Mouse (Mus musculus) gastrocnemius, adult 8-10 months (tissue): Measurements from ENCODE around the gene Cd3e. TPM values are rescaled to one million over a fixed set of nuclear protein-coding genes. Genes with fewer than 3 reads are reported as not detected.
"Not testable (repeated sequence)": the region's sequence is repeated elsewhere in the genome, so short reads cannot be mapped to it uniquely, and the experiment has no call there.

Source experiments
- DNase-seq, 2 experiments: peaks; one replicate each; pipeline ENCODE4 v3.0.0; 2022; ENCODE audit warnings: low spot score in 2 of 2
- total RNA-seq, 4 experiments: library from RNA; stranded (reverse); gene quantifications; 2 replicates each; pipeline ENCODE4 v1.2.4; 2022

Cd3e gene
- not detected for total RNA-seq

DNA sequence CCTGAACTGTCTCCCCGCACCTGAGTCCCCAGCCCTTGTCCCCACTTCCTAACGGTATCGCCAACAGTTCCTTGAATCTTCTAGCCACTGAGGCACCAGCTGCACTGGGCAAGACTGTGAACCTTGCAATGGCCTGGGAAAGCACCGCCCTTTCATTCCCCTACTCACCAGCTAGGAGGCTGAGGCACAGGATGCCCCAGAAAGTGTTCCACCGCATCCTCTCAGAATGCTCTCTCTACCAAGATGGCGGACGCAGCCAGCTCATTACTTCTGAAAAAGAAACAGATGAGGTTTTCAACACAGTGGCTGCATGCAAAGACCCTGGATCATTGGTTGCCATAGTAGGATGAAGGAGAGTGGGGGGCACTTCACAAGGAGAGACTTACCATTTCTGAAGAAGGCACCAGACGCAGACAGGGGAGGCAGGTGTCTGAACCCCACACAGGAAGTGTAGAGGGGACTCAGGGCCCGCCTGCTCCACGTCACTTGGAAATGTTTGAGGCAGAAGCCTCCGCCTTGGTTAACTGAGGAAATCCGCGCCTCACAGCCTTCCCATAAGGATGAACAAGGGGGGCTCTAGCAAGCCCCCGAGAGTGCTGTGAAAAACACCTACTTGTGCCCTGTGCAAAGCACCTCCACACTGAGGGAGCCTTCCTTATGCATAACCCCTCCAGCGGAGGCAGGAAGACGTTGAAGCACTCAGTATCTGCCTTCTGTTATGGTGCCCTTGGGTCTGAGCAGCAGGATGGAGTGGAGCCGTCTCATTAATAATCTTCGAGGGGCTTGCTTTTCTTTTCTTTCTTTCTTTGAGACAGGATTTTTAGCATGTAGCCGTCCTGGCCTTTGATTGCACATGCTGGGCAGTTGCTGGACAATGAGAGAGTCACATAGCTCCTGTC lies at the start of gene Cd3e:
TSS of gene Cd3e (minus strand) at position 448 of the 899 bp plus-strand sequence.
- no peak for DNase-seq

DNA sequence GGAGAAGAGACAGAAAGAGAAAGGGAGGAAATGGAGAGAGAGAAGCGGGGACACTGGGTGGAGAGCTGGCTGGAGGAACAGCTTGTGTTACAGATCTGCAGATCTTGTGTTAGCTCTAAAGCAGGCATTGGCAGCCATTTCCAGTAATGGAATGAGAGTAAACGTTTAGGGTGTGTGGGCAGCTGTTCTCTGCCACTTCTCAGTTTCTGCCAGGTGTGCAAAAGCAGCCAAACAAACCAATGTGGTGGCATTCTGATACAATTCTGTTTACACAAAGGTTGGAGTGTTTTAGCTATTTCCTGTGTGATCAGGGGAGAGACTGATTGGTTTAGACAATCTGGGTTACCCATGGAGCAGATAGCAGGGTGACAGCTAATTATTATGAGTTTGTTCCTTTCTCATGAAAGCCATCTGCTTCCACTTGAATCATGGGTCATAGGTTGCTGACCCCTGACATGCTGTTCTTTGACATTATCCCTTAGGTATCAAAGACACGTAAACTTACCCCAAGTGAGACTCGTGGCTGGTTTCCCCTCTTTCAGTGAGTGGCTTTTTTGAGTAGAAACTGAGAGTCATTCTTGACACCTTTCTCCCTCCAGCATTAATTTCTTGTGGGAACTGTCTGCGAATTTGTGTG lies 49.0 kb upstream of the Cd3e start:
- no peak for DNase-seq

DNA sequence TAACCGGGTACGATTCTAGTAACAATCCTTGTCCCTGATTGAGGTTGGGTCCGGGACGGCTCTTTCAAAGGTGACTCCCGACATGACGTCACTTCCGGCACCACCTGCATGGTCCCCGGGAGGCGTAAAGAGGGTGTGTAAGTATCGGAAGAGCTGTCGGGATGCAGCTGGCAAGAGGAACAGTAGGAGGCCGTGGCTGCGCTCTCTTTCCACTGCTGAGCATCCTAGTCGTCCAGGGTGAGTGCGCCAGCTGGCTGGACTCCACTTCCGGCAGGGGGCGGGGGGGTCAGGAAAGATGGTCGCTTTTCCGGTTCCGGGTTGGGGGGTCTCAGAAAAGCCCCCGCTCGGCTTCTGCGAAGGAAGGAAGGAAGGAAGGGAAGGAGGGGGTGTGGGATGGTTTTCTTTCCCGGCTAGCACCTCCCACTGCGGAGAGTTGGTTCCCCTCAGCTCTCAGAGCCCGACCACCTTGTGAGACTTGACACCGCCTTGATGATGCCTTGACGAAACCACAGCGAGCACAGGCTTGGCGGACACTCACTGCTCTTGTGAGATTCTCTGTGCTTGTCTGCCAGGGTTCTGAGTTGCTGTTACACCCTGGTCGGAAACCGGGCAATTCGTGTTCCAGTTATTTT lies 45.8 kb upstream of the Cd3e start, which contains the start of gene Mpzl3:
TSS of gene Mpzl3 (plus strand) at position 105 of the 632 bp plus-strand sequence.
- peak; percentile 68 to 72 for DNase-seq

DNA sequence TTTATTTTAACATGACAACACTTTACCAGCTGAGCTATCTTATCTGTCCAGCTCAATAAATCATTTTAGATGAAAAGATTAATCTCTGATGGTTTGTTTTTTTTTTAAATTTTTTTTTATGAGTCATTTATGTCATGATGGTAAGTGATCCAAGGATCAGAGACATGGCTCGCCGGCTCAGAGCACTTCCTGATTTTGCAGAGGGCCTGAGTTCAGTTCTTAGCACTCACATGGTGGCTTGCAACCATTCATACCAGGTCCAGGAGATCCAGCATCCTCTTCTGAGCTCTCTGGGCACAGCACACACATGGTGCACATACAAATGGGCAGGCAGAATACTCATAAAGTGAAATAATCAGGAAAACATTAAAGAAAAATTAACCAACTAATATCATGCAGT lies 40.9 kb upstream of the Cd3e start:
- DNase-seq = no peak

DNA sequence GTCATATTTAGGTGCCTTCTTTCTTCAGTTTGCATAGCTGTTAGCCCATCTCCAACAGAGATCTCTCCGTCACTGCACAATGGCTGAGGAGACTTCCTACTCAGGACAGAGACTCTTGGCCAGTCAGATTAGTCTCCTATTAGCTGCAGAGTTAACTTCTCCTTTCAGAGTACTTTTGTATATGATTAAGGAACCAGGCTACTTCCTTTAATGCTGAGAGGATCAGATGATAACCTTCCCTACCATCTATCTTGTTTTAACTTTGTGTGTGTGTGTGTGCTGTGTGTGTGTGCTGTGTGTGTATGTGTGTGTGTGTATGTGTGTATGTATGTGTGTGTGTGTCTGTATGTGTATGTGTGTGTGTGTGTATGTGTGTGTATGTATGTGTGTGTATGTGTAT lies 40.3 kb upstream of the Cd3e start:
- DNase-seq = no peak

DNA sequence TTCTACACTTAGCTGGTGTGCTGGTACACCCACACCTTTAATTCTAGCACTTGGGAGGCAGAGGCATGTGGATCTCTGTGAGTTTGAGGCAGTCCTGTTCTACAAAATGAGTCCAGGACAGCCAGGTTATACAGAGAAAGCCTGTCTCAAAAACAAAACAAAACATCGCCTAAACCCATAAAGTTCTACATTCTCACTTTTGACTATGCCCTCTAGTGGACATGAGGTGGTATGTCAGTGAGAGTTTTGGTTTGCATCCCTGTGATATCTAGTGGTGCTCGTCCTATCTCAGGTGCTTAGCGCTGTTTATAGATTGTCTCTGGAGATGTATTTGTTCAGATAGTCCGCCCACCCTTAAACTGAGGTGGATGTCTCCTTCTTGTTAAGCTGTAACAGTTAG lies 39.1 kb upstream of the Cd3e start:
- DNase-seq = no peak

DNA sequence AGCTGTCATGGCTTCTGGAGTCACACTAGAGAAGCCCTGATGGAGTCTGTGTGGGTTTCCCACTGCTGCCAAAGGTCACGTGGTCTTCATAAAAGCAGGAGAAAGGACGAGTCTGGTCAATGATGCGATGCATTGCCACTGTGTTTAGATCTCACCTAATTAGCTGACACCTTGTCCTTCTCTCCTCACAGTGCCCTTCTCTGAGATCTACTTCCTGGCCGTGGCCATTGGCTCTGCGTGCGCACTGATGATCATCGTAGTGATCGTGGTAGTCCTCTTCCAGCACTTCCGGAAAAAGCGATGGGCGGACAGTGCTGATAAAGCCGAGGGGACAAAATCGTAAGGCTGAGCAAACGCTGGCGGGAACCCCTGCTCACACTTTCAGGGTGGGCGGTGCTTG lies 37.5 kb upstream of the Cd3e start:
- DNase-seq = no peak

DNA sequence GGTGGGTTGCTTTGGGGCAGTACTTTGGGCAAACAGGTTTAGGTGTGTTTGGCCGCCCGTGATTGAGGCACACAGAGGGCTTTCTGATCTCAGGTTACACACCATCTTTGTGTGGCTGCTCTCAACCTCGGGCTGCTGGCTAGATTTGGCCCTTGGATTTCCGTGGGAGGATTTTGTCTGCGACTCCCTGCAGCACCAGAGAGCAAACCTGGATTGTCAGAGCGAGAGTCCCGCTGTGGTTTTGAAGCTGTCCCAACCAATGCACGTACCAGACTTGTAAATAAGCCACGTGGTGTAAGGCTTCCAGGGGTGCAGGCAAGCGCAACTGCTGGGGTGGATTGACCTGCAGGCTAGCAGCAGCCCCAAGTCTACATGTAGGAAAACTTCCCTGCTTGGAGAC lies 33.5 kb upstream of the Cd3e start:
- DNase-seq = no peak

DNA sequence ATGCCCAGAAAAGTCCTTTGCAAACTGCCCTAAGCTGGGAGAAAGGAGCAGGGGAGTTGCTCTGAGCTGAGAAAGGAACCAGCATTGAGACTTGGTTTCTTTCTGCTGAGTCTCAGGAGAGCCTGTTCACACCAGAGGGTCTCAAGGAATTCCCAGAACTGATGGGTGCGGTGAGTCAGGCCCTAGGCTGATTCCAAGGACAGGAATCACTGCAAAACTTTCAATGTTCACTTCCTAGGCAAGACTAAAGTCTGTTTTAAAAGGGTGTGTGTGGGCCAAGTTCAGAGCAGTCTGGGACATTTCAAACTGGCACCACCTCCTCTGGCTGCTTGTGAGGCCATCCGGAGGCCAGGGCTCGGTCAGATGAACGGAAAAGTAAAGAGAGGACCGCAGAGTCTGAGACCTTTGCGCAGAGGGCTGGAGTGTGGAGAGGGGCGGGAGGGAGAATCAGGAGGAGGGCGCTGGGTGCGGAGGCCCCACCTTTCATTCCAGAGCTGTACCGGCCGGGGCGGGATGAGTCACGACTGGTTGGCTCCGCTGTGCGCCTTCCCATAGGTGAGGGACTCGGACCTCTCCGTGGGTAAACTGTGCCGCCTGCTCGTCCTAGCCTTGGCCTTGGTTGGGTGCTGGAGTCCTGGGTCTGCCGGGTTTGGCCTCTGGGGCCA lies 32.8 kb upstream of the Cd3e start:
- no peak for DNase-seq

DNA sequence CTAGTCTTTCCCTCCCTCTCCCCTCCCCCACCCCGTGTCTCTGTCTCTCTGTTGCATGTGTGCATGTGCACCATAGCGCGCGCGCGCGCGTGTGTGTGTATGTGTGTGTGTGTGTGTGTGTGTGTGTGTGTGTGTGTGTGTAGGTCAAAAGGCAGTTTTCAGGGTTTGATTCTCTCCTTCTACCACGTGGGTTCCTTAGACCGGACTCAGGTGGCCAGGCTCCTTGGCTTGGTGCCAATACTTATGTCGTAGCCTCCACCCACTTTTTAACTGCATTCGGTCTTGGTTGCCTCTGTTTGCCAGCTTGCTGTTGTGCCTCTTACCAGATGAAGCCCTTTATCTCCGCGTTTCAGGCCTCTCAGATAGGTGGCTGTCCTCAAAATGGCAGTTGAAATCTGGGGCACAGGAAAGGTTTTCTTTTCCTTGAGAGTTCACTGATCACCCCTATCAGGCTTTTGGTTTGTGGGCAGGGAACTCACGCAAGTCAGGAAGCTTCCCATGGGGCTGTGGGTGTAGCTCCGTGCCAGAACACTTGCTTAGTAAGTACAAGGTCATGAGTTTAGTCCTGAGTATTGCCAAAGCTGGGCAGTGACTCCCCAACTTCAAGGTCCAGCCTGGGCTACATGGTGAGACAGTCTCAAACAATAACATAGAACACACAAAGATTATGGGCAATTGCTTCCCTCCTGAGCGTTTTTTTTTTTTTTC lies 31.9 kb upstream of the Cd3e start:
- DNase-seq = no peak

DNA sequence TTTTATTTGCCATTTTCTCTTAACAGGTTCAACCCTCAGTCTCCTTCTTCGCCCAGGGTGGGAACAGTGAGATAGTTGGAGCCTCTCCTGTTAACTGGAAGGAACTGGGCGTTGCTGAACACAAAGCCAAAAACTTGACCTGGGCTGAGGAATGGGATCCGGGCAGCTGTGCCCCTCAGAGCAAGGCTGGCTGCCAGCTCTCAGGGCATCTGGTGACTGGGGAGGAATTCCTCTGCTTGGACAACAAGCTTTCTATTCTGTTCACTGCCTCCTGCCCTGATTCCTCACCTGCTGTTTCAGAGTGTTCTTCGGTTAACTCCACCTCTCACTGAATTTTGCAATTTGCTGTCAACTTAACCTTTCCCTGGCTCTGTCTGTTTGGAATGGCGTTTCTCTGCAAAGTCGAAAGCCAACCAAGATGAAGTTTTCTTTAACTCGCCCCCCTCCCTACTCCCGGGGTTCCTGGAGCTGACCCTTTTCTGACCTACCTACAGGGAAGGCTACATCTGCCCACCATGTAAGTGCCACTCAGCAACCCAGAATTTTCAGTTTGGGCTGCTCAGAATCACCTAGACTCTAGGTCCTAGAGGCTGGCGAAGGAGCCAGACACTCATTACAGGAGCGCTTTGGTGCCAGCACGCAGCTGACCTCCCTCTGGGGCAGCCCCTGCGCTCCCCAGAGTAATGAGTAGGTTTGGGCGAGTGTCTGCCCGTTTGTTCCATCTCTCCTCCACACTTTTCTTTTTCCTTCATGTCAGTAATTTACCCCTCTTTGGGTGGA lies 30.8 kb upstream of the Cd3e start:
- DNase-seq = no peak

DNA sequence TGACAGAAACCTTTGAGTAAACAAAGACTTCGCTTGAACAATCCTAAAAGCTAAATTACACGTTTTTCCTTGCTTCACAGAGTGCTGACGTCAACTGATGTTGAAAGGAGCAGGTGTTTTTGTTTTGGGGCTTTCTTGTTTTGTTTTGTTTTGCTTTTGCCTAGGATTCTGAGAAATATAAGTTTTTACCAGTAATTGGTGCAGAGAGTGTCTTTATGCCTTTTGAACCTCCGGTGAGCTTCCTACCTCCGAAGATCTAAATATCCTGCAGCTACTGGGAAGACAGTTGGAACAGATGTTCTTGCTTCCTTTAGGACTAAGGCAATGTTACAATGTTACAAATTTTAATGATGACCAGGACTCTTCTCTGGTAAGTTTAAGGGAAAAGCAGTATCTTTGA lies 30.1 kb upstream of the Cd3e start, which contains the start of gene Mpzl2:
TSS of gene Mpzl2 (plus strand) at position 301 of the 400 bp plus-strand sequence.
- DNase-seq = no peak

DNA sequence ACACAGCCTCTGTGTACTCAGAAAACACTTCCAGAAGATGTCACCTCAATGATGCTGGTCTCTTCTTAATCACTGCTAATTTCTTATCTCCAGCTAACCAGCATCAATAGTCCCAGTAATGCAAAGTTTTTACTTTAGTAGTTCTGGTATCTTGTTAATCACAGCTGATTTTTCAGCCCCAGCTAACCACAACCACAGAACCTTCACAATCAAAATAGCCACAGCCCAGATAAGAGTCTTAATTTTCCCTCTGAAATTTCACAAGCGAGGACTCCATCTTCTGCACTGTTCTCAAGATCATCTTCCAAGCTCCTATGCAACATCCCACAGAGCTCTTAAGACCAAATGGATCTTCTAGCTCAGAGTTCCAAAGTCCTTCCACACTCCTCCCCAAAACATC lies 28.4 kb upstream of the Cd3e start:
- not testable (repeated sequence) for DNase-seq

DNA sequence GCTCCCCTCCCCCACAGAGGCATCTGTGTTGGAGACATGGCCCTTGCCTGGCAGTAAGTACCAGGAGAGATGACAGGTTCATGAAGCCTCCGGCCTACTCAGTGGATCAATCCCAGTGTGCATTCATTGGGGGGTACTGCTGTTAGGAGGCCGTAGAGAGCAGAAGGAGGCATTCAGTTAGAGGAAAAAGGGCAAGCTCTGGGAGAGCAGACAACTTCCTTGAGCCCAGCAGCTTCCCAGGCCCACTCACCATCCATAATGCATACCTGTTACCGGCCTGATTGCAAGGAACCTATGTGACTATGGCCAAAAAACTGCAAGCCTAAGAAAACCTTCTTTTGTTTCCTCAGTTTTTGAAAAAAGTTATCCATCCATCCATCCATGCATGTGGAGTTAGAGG lies 25.1 kb upstream of the Cd3e start:
- no peak for DNase-seq

DNA sequence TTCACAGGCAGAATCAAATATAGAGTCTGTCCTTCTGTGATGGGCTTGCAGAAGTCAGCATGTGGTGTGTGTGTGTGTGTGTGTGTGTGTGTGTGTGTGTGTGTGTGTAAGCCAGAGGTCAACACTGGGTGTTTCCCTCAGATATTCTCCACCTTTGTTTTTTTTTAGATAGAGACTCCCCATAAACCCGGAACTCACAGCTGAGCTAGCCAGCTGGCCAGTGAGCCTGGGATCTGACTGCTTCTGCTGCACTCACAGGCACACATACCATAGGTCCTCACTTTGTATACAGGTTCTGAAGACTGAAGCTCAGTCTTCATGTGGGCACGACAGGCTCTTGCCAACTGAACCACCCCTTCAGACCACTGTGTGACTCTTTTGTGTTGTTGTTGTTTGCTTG lies 22.8 kb upstream of the Cd3e start:
- DNase-seq = no peak

DNA sequence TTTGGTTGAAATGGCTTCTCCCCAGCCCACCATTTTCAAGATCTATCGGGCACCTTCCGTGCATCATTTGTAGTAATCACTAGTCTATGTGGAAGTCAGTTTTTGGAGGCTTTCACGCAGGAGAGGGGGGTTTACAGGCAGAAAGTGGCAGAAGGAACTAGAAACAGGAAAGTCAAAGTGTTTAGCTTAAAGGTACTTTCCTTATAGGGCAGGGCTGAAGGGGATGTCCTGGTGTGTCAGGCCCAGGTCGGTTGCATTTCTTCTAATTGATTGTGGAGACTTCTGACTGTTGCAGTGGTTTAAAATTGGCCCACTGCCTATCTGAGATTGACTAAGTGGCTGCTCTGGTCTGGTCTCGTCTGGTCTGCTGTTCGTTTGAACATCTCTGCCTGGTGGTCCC lies 20.9 kb upstream of the Cd3e start:
- DNase-seq = no peak

DNA sequence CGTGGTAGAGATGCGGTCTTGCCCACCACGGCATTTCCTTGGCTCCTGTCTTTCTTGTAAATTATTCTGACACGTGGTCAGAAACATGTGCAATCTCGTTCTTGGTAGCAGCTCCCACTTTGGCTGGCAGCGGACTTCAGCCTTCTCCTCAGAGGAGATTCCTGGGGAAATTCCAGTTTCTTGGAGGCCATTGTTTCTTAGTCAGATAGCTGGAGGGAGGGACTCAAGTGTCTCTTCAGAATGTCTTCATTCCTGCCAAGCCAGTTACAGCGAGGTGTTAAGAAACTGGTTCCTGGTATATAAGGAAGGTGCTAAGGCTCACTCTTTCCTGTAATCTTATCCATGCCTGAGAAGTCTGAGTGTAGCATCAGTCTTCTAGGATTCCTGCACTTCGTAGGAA lies 17.9 kb upstream of the Cd3e start:
- no peak for DNase-seq

DNA sequence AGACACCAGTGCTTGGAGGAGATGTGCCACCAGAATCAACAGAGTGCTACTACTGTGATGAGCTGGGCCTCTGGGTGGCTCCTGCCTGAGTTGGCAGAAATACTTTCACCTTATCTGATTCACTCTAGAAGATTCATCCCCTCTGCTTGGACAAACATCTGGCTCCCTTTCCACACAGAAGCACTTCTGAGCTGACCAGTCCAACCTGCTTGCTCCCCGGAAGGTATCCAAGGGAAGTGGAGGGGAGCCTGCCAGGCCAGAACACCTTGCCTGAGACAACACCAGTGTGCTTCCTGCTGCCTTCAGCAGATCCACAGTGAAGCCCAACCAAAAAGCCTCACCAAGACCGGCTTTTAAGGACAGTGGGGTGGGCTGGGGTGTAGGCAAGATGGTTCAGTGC lies 14.8 kb upstream of the Cd3e start:
- DNase-seq = no peak

DNA sequence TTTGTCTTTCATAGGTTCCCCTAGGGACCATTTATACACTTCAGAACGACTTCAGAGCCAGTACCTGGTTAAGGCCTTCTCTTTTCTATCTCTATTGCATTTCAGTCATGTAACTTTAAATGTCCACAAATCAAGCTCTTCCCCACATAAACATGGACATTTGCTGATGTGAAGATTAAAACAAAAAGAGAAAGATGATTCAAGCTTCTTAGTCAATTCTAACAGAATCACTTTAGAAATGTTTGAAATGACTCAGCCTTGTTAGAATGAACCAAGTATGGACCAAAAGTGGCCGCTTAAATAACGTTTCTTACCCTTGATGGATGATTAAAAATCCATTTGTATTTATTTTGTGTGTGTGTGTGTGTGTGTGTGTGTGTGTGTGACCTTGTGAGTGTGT lies 14.2 kb upstream of the Cd3e start:
- DNase-seq = no peak

DNA sequence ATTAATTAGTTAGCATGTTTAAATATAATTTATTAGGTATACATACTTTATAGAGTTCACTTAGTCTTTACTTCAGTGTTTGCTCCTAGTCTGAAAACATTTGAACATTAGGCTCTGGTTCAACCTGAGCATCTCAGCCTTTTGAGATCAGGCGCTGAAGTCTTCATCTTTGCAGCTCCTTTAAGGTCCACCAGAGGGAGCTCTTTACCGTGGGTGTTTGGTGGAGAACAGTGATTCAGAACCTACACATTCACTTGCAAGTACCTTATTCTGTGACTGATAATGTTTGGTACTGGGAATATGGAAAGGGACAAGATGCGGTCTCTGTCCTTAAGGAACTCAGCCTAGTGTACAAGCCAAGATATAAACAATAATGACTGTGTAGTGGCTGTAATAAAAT lies 13.4 kb upstream of the Cd3e start:
- DNase-seq = no peak
